Mouse (Mus musculus) heart, adult 2 months (tissue): ENCODE measurements around the gene AI597479. TPM values are rescaled to one million over a fixed set of nuclear protein-coding genes. Genes with fewer than 3 reads are reported as not detected.

Source experiments
- DNase-seq, 2 experiments: peaks; one replicate each; pipeline ENCODE4 v3.0.0; 2021
- H3K27ac ChIP-seq: fragments of 200-600 bp; 2 replicates; pipeline ENCODE4 v1.8.1; 2022
- H3K27me3 ChIP-seq: fragments of 200-500 bp; 2 replicates; pipeline ENCODE4 v1.6.1; 2012; ENCODE audit warnings: mild to moderate bottlenecking, low read length, inconsistent platforms, mixed read lengths; ENCODE audit not compliant: control insufficient read depth, insufficient read depth
- H3K36me3 ChIP-seq: fragments of 200-500 bp; 2 replicates; pipeline ENCODE4 v1.6.1; 2012; ENCODE audit warnings: low read length, inconsistent platforms; ENCODE audit not compliant: control insufficient read depth, insufficient read depth
- H3K4me1 ChIP-seq: fragments of 200-500 bp; 2 replicates; pipeline ENCODE4 v1.6.1; 2011; ENCODE audit warnings: low read length; ENCODE audit not compliant: control insufficient read depth, insufficient read depth
- H3K4me3 ChIP-seq: fragments of 200-600 bp; 2 replicates; pipeline ENCODE4 v1.8.1; 2022
- H3K79me2 ChIP-seq: fragments of 200-500 bp; replicated peaks from 2 replicates; pipeline ENCODE4 v1.6.1; 2012; ENCODE audit warnings: mild to moderate bottlenecking, inconsistent platforms, low read length, moderate library complexity, mixed read lengths; ENCODE audit not compliant: control insufficient read depth, insufficient read depth
- H3K9ac ChIP-seq: fragments of 200-500 bp; 2 replicates; pipeline ENCODE4 v1.6.1; 2012; ENCODE audit warnings: low read depth, mild to moderate bottlenecking, control low read depth, inconsistent platforms, low read length, mixed read lengths
- CTCF ChIP-seq: fragments of 200-600 bp; IDR thresholded peaks from 2 replicates; pipeline ENCODE4 v1.8.1; 2022; ENCODE audit warnings: antibody characterized with exemption, mild to moderate bottlenecking, moderate library complexity
- EP300 ChIP-seq: fragments of 200-500 bp; IDR thresholded peaks from 2 replicates; pipeline ENCODE4 v1.6.1; 2011; ENCODE audit warnings: low read depth, low read length, control low read depth; ENCODE audit not compliant: insufficient read depth
- POLR2A ChIP-seq: fragments of 200-500 bp; IDR thresholded peaks from 2 replicates; pipeline ENCODE4 v1.6.1; 2011; ENCODE audit warnings: mild to moderate bottlenecking, low read depth, low read length, control low read depth; ENCODE audit not compliant: insufficient read depth
- WGBS: fragments of 180-500 bp; shearing (Covaris S2); methylation state at CpG from one replicate; pipeline ENCODE4 v1.1.7; 2018; 5-methylcytosine and 5-hydroxymethylcytosine counted together
- intact Hi-C: fragments of 180-260 bp; cut with DNase I; formaldehyde crosslinking; loops from one replicate; pipeline ENCODE4 v1.15.1; 2025
- polyA plus RNA-seq: library from polyadenylated mRNA; depleted of rRNA; stranded (reverse); fragments of >200 nt; gene quantifications from 2 replicates; pipeline ENCODE4 v1.2.3, GENCODE M21; 2012
- total RNA-seq, 2 experiments: library from RNA; stranded (reverse); gene quantifications; 2 replicates each; pipeline ENCODE4 v1.2.3; 2021

Gene AI597479
- total and polyA plus RNA-seq, 3 experiments, result 8.4 to 21.1 (median 20.3) TPM

- H3K36me3 ChIP-seq, result peaks cover 44% of the 10 kb centered on the region
- no peaks in the 10 kb centered on the region for H3K27me3 ChIP-seq
- no peaks in the 10 kb centered on the region for H3K79me2 ChIP-seq
- peak; percentile 79 for TF ChIP-seq EP300
- no peak for TF ChIP-seq CTCF
- no peak overlapping the region for H3K4me3 ChIP-seq
- DNase-seq, result peak in 1 of 2 experiments; percentile 19
- peaks cover 13% of the 10 kb centered on the region for H3K4me1 ChIP-seq
- no peak overlapping the region; the same call in 1 of the 2 replicates for H3K27ac ChIP-seq
- H3K9ac ChIP-seq, result peak overlapping the region; percentile 5
- intact Hi-C loops, result no loop called here
- WGBS, result 73% methylated on average over 8 of the region's 8 CpGs
Observed at GRCm38 (mm10) chr1:43144338-43144906, 45.9 kb downstream of the AI597479 start.

GRCm38 (mm10) chr1:43145388-43145787, 46.9 kb downstream of the AI597479 start:
- TF ChIP-seq EP300, result peak; percentile 70; the same call in 1 of the 2 replicates
- TF ChIP-seq CTCF, result no peak
- 0 out of 2 replicates have a peak, but pooled peaks have one; percentile 33 for TF ChIP-seq POLR2A
- Histone ChIP-seq H3K27me3 (no peaks in the 10 kb centered on the region), H3K79me2 (no peaks in the 10 kb centered on the region), H3K27ac (peak overlapping the region; percentile 23; the same call in 1 of the 2 replicates), H3K4me1 (peaks cover 13% of the 10 kb centered on the region), H3K36me3 (peaks cover 52% of the 10 kb centered on the region), H3K9ac (no peak overlapping the region), H3K4me3 (no peak overlapping the region)
- intact Hi-C loops, result no loop called here
- DNase-seq, result peak in 1 of 2 experiments; percentile 22
- WGBS, result 61% methylated on average over 6 of the region's 6 CpGs

DNA sequence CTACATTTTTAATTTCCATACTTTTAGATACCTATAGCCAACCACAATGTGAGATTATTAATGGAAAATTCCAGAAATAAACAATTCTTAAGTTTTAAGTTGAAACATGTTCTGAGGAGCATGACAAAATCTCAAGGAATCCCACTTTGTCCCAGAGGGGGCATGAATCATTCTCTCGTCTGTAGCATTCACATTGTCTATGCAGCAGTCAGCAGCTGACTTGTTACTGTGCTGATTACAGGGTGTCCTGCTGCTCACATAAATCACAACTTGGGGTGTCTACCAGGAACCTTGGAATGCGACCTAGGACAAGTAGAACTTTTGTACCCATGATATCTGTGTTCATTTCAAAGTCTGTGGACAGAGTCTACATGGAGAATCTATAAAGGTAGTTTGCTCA, 49.0 kb downstream of the AI597479 start:
- H3K27ac ChIP-seq, result peak overlapping the region; percentile 12
- WGBS, result 47% methylated on average over 2 of the region's 2 CpGs

GRCm38 (mm10) chr1:43150225-43150624, 51.7 kb downstream of the AI597479 start:
- H3K27ac ChIP-seq, result no peak overlapping the region
- H3K4me1 ChIP-seq, result peaks cover 7% of the 10 kb centered on the region; the same call in 1 of the 2 replicates
- H3K36me3 ChIP-seq, result peaks cover 73% of the 10 kb centered on the region
- WGBS, result 42% methylated on average over 3 of the region's 3 CpGs
- no peaks in the 10 kb centered on the region for H3K79me2 ChIP-seq
- H3K9ac ChIP-seq, result no peak overlapping the region
- intact Hi-C loops, result no loop called here
- TF ChIP-seq CTCF (no peak), POLR2A (no peak), EP300 (peak; percentile 46; the same call in 1 of the 2 replicates)
- DNase-seq, result no peak
- no peaks in the 10 kb centered on the region for H3K27me3 ChIP-seq
- no peak overlapping the region for H3K4me3 ChIP-seq

More for the DNA sequence above, 49.0 kb downstream of the AI597479 start:
- Histone ChIP-seq H3K27me3 (no peaks in the 10 kb centered on the region), H3K36me3 (peaks cover 56% of the 10 kb centered on the region), H3K9ac (0 out of 2 replicates have a peak overlapping the region, but pooled peaks have one; percentile 30), H3K79me2 (no peaks in the 10 kb centered on the region), H3K4me1 (peaks cover 7% of the 10 kb centered on the region), H3K4me3 (no peak overlapping the region)
- TF ChIP-seq POLR2A, result 0 out of 2 replicates have a peak, but pooled peaks have one; percentile 14
- TF ChIP-seq CTCF, result no peak
- intact Hi-C loops, result no loop called here
- DNase-seq, result peak in 1 of 2 experiments; percentile 12

DNA sequence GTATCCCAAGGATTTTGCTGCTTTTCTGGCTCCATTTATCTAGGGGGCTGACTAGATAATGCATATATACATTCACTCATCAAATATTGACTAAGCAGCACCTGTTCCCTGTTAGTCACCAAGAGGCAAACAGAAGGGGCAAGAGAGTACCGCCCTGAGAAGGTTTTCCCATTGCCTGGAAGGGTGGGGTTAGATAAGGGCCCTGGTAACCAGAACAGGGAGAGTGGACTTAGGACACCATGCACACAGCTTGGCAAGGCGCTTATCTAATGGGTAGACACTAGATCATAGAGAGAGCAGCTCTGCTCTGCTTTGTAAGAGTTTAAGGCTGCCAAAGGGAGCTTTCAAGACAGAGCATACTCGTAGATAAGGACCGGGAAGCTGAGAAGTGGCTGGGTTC, 54.1 kb downstream of the AI597479 start:
- TF ChIP-seq POLR2A (no peak), EP300 (no peak), CTCF (no peak)
- H3K4me3 ChIP-seq, result no peak overlapping the region
- H3K4me1 ChIP-seq, result peaks cover 8% of the 10 kb centered on the region
- no peak overlapping the region for H3K9ac ChIP-seq
- peak overlapping the region; percentile 42 for H3K27ac ChIP-seq
- no peaks in the 10 kb centered on the region for H3K79me2 ChIP-seq
- no peaks in the 10 kb centered on the region for H3K27me3 ChIP-seq
- no peak for DNase-seq
- 66% methylated on average over 4 of the region's 4 CpGs for WGBS
- H3K36me3 ChIP-seq, result peaks cover 70% of the 10 kb centered on the region
- intact Hi-C loops, result no loop called here

DNA sequence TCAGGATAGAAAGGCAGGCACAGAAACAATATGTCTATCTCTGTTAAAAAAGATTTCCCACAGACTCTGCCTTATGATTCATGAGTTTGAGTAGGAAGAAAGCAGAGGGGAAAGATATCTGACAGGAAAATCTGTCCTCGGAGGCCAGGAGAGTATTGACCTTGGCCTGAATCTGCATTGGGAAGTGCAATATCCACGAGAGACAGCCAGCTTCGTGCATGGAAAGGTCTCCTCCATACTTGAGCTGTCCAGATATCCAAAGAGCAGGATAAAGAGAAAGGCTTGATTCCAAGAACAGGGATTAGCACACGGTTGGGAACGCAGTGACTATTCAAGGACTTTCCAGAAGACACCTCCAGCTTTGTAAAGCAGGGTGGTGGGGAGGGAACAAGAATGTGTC, 55.0 kb downstream of the AI597479 start:
- no peak overlapping the region for H3K4me3 ChIP-seq
- no peaks in the 10 kb centered on the region for H3K79me2 ChIP-seq
- peaks cover 71% of the 10 kb centered on the region for H3K36me3 ChIP-seq
- no peak; the same call in 1 of the 2 replicates for TF ChIP-seq EP300
- TF ChIP-seq POLR2A, result no peak; the same call in 1 of the 2 replicates
- TF ChIP-seq CTCF, result no peak
- H3K27me3 ChIP-seq, result no peaks in the 10 kb centered on the region
- intact Hi-C loops, result no loop called here
- no peak overlapping the region for H3K9ac ChIP-seq
- DNase-seq, result no peak
- 23% methylated on average over 5 of the region's 5 CpGs for WGBS
- H3K4me1 ChIP-seq, result peaks cover 8% of the 10 kb centered on the region
- H3K27ac ChIP-seq, result peak overlapping the region; percentile 42; the same call in 1 of the 2 replicates
